Mouse (Mus musculus) cerebellum, adult 11 months (tissue): ENCODE data around the gene Gm3839.
"Not testable (repeated sequence)": the region's sequence is repeated elsewhere in the genome, so short reads cannot be mapped to it uniquely, and the experiment has no call there.

Experiments
- DNase-seq: peaks from one replicate; pipeline ENCODE4 v3.0.0; 2022

Gm3839 gene

DNA sequence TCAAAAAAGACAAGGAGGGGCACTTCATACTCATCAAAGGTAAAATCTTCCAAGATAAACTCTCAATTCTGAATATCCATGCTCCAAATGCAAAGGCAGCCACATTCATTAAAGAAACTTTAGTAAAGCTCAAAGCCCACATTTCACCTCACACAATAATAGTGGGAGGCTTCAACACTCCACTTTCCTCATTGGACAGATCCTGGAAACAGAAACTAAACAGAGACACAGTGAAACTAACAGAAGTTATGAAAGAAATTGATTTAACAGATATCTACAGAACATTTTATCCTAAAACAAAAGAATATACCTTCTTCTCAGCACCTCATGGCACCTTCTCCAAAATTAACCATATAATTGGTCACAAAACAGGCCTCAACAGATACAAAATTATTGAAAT, at the start of gene Gm3839:
Gene Gm3839, minus strand, starts transcription at position 101 of the 400 bp plus-strand sequence.
- not testable (repeated sequence) for DNase-seq

DNA sequence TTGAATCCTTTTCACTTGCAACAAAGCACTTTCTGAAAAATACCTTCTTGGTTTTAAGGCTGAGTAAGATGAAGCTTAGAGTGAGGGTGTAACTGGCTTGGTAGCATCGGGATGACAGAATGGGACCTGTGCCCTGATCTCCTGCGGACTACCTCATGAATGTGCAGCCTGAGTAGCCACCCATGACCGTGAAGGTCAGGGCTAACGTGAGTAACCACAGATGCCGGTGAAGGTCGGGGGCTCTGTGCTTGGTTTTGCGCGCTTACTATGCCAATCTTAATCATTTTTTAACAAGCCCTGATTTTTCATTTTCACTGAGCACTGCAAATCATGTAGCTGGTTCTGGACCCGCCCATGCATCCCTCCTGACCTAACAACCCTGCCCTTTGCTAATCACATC, 49.1 kb upstream of the Gm3839 start:
- no peak for DNase-seq

DNA sequence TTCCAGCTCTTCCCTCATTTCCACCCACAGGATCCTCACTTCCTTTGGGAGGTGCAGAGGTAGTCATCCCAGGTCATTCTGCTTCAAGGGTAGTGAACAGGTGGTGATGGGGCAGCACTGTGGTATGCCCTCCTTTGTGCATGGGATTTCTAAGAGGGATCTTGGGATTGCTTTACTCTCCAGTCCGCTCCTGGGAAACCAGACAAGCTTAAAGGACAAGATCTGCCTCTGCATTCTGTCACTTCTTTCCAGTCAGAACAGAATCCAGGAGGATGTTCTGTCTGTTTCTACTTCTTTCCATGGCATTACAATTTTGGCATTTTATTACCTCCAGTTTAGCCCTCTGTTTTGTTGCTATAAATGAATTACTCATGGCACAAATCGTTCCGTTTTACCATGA, 21.3 kb upstream of the Gm3839 start:
- DNase-seq, result no peak

- DNase-seq, result no peak
Observed at GRCm38 (mm10) chr14:11375225-11375624, 18.7 kb upstream of the Gm3839 start.

- DNase-seq, result no peak
Observed at GRCm38 (mm10) chr14:11346086-11346485, 10.4 kb downstream of the Gm3839 start.

DNA sequence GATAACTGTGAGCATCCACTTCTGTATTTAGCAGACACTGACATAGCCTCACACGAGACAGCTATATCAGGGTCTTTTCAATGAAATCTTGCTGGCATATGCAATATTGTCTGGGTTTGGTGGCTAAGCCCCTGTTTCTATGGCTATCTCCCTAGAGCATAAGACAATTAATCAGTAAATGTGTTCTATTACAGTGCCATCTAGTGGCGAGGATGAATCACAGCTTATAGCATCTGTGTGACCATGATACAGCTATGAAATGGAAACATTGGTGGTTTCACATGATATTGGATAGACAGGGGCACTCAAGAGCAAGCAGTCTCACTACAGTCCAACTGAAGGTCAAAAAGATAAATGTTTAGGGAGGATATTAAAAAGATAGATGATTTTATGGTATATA, 26.5 kb downstream of the Gm3839 start:
- DNase-seq, result no peak

DNA sequence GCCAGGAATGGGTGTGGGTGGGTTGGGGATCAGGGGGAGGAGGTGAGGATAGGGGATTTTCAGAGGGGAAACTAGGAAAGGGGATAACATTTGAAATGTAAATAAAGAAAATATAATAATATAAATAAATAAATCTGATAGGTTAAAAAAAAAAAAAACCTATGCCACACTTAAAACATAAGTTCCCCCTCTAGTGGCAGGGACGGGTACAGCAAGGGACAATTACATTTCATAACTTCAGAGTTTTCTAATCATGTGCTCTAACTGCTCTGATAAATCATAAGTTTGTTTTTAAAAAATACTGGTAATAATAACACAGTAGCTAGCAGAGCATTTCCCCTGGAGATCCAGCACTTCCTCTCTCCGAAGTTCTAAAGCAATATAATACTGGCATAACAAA, 49.4 kb downstream of the Gm3839 start:
- DNase-seq, result no peak

DNA sequence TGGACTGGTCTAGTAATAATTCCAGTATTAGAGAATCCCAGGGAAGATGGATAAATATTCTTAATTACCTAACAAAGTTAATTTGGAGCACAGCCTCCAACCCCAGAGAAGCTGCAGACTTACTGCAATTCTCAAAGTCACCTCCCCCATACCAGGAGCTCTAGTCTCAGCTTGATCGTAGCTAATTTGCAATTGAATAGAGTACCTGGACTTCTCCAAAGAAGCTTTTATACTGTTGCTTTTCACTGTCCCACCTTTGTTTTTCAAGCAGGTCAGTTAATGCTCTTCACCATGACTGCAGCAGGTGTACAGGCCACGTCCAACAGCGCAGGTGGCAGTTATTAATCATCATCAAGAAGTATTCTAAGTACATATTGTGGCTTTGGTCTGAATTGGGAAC, 68.6 kb downstream of the Gm3839 start:
- DNase-seq, result not testable (repeated sequence)

DNA sequence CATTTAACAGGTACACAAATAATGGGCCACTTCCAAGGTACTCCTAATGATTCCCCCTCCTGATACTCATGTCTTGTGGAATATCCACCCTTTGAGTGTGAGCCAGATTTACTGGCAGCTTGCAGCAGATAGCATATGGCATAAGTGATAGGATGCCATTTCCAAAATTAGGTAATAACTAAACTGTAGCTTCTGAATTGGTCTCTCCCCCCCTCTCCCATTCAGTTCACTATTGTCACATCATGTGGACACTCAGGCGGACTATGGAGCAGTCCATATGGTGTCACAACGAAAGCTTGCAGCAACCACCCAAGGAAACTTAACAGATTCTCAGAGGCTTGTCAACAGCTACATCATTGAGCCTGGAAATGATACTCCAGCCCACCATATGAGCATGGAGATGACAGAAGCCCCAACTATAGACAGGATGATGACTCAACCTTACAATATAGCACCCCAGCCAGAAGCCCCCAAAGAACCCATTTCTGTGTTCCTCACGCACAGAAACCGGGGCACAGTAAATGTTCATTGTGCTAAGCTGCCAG, 99.3 kb downstream of the Gm3839 start:
- no peak for DNase-seq

GRCm38 (mm10) chr14:11248053-11248452, 108.5 kb downstream of the Gm3839 start:
- no peak for DNase-seq

GRCm38 (mm10) chr14:11244546-11244945, 112.0 kb downstream of the Gm3839 start:
- DNase-seq, result no peak

- DNase-seq, result no peak
Observed at GRCm38 (mm10) chr14:11232086-11232485, 124.4 kb downstream of the Gm3839 start.
